Mouse (Mus musculus): ENCODE measurements at regions not wholly inside any gene's neighbourhood (a gene's known extent, or its start where the extent isn't known, plus 50 kb on each side); places are given as distances from the start of the nearest gene placed in this dataset.

GRCm38 (mm10) chr12:106585626-106586025, 575.6 kb downstream of the Vrk1 start:
- H3K4me1 ChIP-seq (ENCODE audit: control insufficient read depth, insufficient read depth, low read length): no peaks in the 10 kb centered on the region
- 91% methylated on average over 5 of the region's 5 CpGs for WGBS
- H3K9ac ChIP-seq (ENCODE audit: low read length): no peak overlapping the region
- H3K9me3 ChIP-seq (ENCODE audit: control insufficient read depth, low read length): no peaks in the 10 kb centered on the region
- ATAC-seq (ENCODE audit: insufficient number of reproducible peaks, low FRiP score, low TSS enrichment, low read depth): no peak
- H3K36me3 ChIP-seq (ENCODE audit: control insufficient read depth, insufficient read depth, low read length): no peaks in the 10 kb centered on the region
- H3K27ac ChIP-seq (replicated peaks; ENCODE audit: low read depth, low read length): no peak overlapping the region
- H3K4me3 ChIP-seq (ENCODE audit: low read depth, low read length): no peak overlapping the region
- H3K27me3 ChIP-seq (ENCODE audit: control insufficient read depth, insufficient read depth, low read length): no peaks in the 10 kb centered on the region
- no peak overlapping the region for H3K4me2 ChIP-seq (ENCODE audit: low read depth, severe bottlenecking)
- no peak for DNase-seq (ENCODE audit: low spot score)

- 85% methylated on average over 9 of the region's 9 CpGs for WGBS
- H3K36me3 ChIP-seq (ENCODE audit: control insufficient read depth, insufficient read depth, low read length): no peaks in the 10 kb centered on the region
- ATAC-seq (ENCODE audit: insufficient number of reproducible peaks, low FRiP score, low TSS enrichment, low read depth) (no peak), DNase-seq (ENCODE audit: low spot score) (no peak)
- H3K9ac ChIP-seq (ENCODE audit: low read length): no peak overlapping the region
- H3K9me3 ChIP-seq (ENCODE audit: control insufficient read depth, low read length): no peaks in the 10 kb centered on the region
- H3K4me1 ChIP-seq (ENCODE audit: control insufficient read depth, insufficient read depth, low read length): no peaks in the 10 kb centered on the region
- no peak overlapping the region for H3K4me2 ChIP-seq (ENCODE audit: low read depth, severe bottlenecking)
- H3K27me3 ChIP-seq (ENCODE audit: control insufficient read depth, insufficient read depth, low read length): no peaks in the 10 kb centered on the region
- no peak overlapping the region for H3K4me3 ChIP-seq (ENCODE audit: low read depth, low read length)
- no peak overlapping the region for H3K27ac ChIP-seq (replicated peaks; ENCODE audit: low read depth, low read length)
These were observed 582.7 kb downstream of the Vrk1 start for GRCm38 (mm10) chr12:106592686-106593085.

- Histone ChIP-seq H3K36me3 (ENCODE audit: control insufficient read depth, insufficient read depth, low read length) (no peaks in the 10 kb centered on the region), H3K4me3 (ENCODE audit: low read depth, low read length) (no peak overlapping the region), H3K4me2 (ENCODE audit: low read depth, severe bottlenecking) (no peak overlapping the region), H3K27me3 (ENCODE audit: control insufficient read depth, insufficient read depth, low read length) (no peaks in the 10 kb centered on the region), H3K9ac (ENCODE audit: low read length) (no peak overlapping the region), H3K27ac (replicated peaks; ENCODE audit: low read depth, low read length) (no peak overlapping the region), H3K4me1 (ENCODE audit: control insufficient read depth, insufficient read depth, low read length) (no peaks in the 10 kb centered on the region), H3K9me3 (ENCODE audit: control insufficient read depth, low read length) (no peaks in the 10 kb centered on the region)
- no peak for DNase-seq (ENCODE audit: low spot score)
- 17% methylated on average over 12 of the region's 12 CpGs for WGBS
- ATAC-seq (ENCODE audit: insufficient number of reproducible peaks, low FRiP score, low TSS enrichment, low read depth): no peak
These were observed 587.6 kb downstream of the Vrk1 start for GRCm38 (mm10) chr12:106597636-106598035.

GRCm38 (mm10) chr12:106607240-106607639, 597.2 kb downstream of the Vrk1 start:
- H3K9ac ChIP-seq (ENCODE audit: low read length): no peak overlapping the region
- no peaks in the 10 kb centered on the region for H3K9me3 ChIP-seq (ENCODE audit: control insufficient read depth, low read length)
- H3K4me3 ChIP-seq (ENCODE audit: low read depth, low read length): no peak overlapping the region
- no peaks in the 10 kb centered on the region for H3K4me1 ChIP-seq (ENCODE audit: control insufficient read depth, insufficient read depth, low read length)
- no peak for ATAC-seq (ENCODE audit: insufficient number of reproducible peaks, low FRiP score, low TSS enrichment, low read depth)
- H3K36me3 ChIP-seq (ENCODE audit: control insufficient read depth, insufficient read depth, low read length): no peaks in the 10 kb centered on the region
- H3K27ac ChIP-seq (replicated peaks; ENCODE audit: low read depth, low read length): no peak overlapping the region
- H3K4me2 ChIP-seq (ENCODE audit: low read depth, severe bottlenecking): no peak overlapping the region
- no peak for DNase-seq (ENCODE audit: low spot score)
- H3K27me3 ChIP-seq (ENCODE audit: control insufficient read depth, insufficient read depth, low read length): no peaks in the 10 kb centered on the region

GRCm38 (mm10) chr12:106607655-106608337, 597.8 kb downstream of the Vrk1 start:
- Histone ChIP-seq H3K4me2 (ENCODE audit: low read depth, severe bottlenecking) (no peak overlapping the region), H3K27ac (replicated peaks; ENCODE audit: low read depth, low read length) (no peak overlapping the region), H3K9me3 (ENCODE audit: control insufficient read depth, low read length) (no peaks in the 10 kb centered on the region), H3K9ac (ENCODE audit: low read length) (no peak overlapping the region), H3K27me3 (ENCODE audit: control insufficient read depth, insufficient read depth, low read length) (no peaks in the 10 kb centered on the region), H3K4me1 (ENCODE audit: control insufficient read depth, insufficient read depth, low read length) (no peaks in the 10 kb centered on the region), H3K36me3 (ENCODE audit: control insufficient read depth, insufficient read depth, low read length) (no peaks in the 10 kb centered on the region), H3K4me3 (ENCODE audit: low read depth, low read length) (no peak overlapping the region)
- 68% methylated on average over 11 of the region's 11 CpGs for WGBS
- DNase-seq (ENCODE audit: low spot score): no peak
- ATAC-seq (ENCODE audit: insufficient number of reproducible peaks, low FRiP score, low TSS enrichment, low read depth): no peak

- Histone ChIP-seq H3K27ac (replicated peaks; ENCODE audit: low read depth, low read length) (no peak overlapping the region), H3K9me3 (ENCODE audit: control insufficient read depth, low read length) (no peaks in the 10 kb centered on the region), H3K27me3 (ENCODE audit: control insufficient read depth, insufficient read depth, low read length) (no peaks in the 10 kb centered on the region), H3K9ac (ENCODE audit: low read length) (no peak overlapping the region), H3K4me3 (ENCODE audit: low read depth, low read length) (no peak overlapping the region), H3K36me3 (ENCODE audit: control insufficient read depth, insufficient read depth, low read length) (no peaks in the 10 kb centered on the region), H3K4me1 (ENCODE audit: control insufficient read depth, insufficient read depth, low read length) (no peaks in the 10 kb centered on the region), H3K4me2 (ENCODE audit: low read depth, severe bottlenecking) (no peak overlapping the region)
- DNase-seq (ENCODE audit: low spot score) (no peak), ATAC-seq (ENCODE audit: insufficient number of reproducible peaks, low FRiP score, low TSS enrichment, low read depth) (no peak)
- WGBS: 90% methylated on average over 6 of the region's 6 CpGs
These were observed 608.7 kb downstream of the Vrk1 start for GRCm38 (mm10) chr12:106618684-106619083.

- Histone ChIP-seq H3K4me3 (ENCODE audit: low read depth, low read length) (no peak overlapping the region), H3K27me3 (ENCODE audit: control insufficient read depth, insufficient read depth, low read length) (no peaks in the 10 kb centered on the region), H3K9me3 (ENCODE audit: control insufficient read depth, low read length) (no peaks in the 10 kb centered on the region), H3K36me3 (ENCODE audit: control insufficient read depth, insufficient read depth, low read length) (no peaks in the 10 kb centered on the region), H3K4me1 (ENCODE audit: control insufficient read depth, insufficient read depth, low read length) (no peaks in the 10 kb centered on the region), H3K9ac (ENCODE audit: low read length) (no peak overlapping the region), H3K27ac (replicated peaks; ENCODE audit: low read depth, low read length) (no peak overlapping the region), H3K4me2 (ENCODE audit: low read depth, severe bottlenecking) (no peak overlapping the region)
- DNase-seq (ENCODE audit: low spot score): no peak
- no peak for ATAC-seq (ENCODE audit: insufficient number of reproducible peaks, low FRiP score, low TSS enrichment, low read depth)
- 70% methylated on average over 15 of the region's 15 CpGs for WGBS
These were observed 616.8 kb downstream of the Vrk1 start for GRCm38 (mm10) chr12:106626786-106627185.

- no peaks in the 10 kb centered on the region for H3K9me3 ChIP-seq (ENCODE audit: control insufficient read depth, low read length)
- H3K4me1 ChIP-seq (ENCODE audit: control insufficient read depth, insufficient read depth, low read length): no peaks in the 10 kb centered on the region
- no peaks in the 10 kb centered on the region for H3K36me3 ChIP-seq (ENCODE audit: control insufficient read depth, insufficient read depth, low read length)
- ATAC-seq (ENCODE audit: insufficient number of reproducible peaks, low FRiP score, low TSS enrichment, low read depth) (no peak), DNase-seq (ENCODE audit: low spot score) (no peak)
- 83% methylated on average over 7 of the region's 7 CpGs for WGBS
- H3K4me2 ChIP-seq (ENCODE audit: low read depth, severe bottlenecking): no peak overlapping the region
- H3K4me3 ChIP-seq (ENCODE audit: low read depth, low read length): no peak overlapping the region
- no peak overlapping the region for H3K9ac ChIP-seq (ENCODE audit: low read length)
- H3K27ac ChIP-seq (replicated peaks; ENCODE audit: low read depth, low read length): no peak overlapping the region
- H3K27me3 ChIP-seq (ENCODE audit: control insufficient read depth, insufficient read depth, low read length): no peaks in the 10 kb centered on the region
These were observed 622.5 kb downstream of the Vrk1 start for GRCm38 (mm10) chr12:106632566-106632965.

- H3K36me3 ChIP-seq (ENCODE audit: control insufficient read depth, insufficient read depth, low read length): no peaks in the 10 kb centered on the region
- no peak overlapping the region for H3K4me2 ChIP-seq (ENCODE audit: low read depth, severe bottlenecking)
- ATAC-seq (ENCODE audit: insufficient number of reproducible peaks, low FRiP score, low TSS enrichment, low read depth) (no peak), DNase-seq (ENCODE audit: low spot score) (peak; percentile 93)
- WGBS: 3% methylated on average over 8 of the region's 8 CpGs
- no peak overlapping the region for H3K27ac ChIP-seq (replicated peaks; ENCODE audit: low read depth, low read length)
- no peak overlapping the region for H3K9ac ChIP-seq (ENCODE audit: low read length)
- no peaks in the 10 kb centered on the region for H3K27me3 ChIP-seq (ENCODE audit: control insufficient read depth, insufficient read depth, low read length)
- H3K9me3 ChIP-seq (ENCODE audit: control insufficient read depth, low read length): no peaks in the 10 kb centered on the region
- no peak overlapping the region for H3K4me3 ChIP-seq (ENCODE audit: low read depth, low read length)
- H3K4me1 ChIP-seq (ENCODE audit: control insufficient read depth, insufficient read depth, low read length): no peaks in the 10 kb centered on the region
These were observed 623.1 kb downstream of the Vrk1 start for GRCm38 (mm10) chr12:106633096-106633495.

Measured in limb, embryonic 11.5 days (tissue).